Mouse (Mus musculus): Measurements from ENCODE around the gene Mipol1. TPM values are rescaled to one million over a fixed set of nuclear protein-coding genes. Genes with fewer than 3 reads are reported as not detected.

Mipol1 gene
- polyA plus RNA-seq, 1 experiment from 2014 or later = 8.8 TPM

GRCm38 (mm10) chr12:57508938-57509337 lies 278.7 kb downstream of the Mipol1 start:
- WGBS = 28% methylated on average over 11 of the region's 11 CpGs
- Histone ChIP-seq H3K4me1 (replicated peaks; ENCODE audit: control insufficient read depth, insufficient read depth, low read length) (no peaks in the 10 kb centered on the region), H3K4me2 (ENCODE audit: low read depth, low read length, severe bottlenecking) (no peak overlapping the region), H3K36me3 (ENCODE audit: control insufficient read depth, insufficient read depth, low read length) (no peaks in the 10 kb centered on the region), H3K9ac (ENCODE audit: low read length) (no peak overlapping the region), H3K9me3 (ENCODE audit: control insufficient read depth, low read length) (no peaks in the 10 kb centered on the region), H3K4me3 (ENCODE audit: low read depth, low read length) (no peak overlapping the region), H3K27me3 (ENCODE audit: control insufficient read depth, insufficient read depth, low read length) (no peaks in the 10 kb centered on the region), H3K27ac (ENCODE audit: low read depth, low read length) (no peak overlapping the region)
- ATAC-seq (replicated peaks; ENCODE audit: low FRiP score) = no peak
- no peak for DNase-seq (ENCODE audit: low spot score)

- H3K9ac ChIP-seq (ENCODE audit: low read length) = no peak overlapping the region
- WGBS = 79% methylated on average over 4 of the region's 4 CpGs
- no peak for DNase-seq (ENCODE audit: low spot score)
- H3K36me3 ChIP-seq (ENCODE audit: control insufficient read depth, insufficient read depth, low read length) = no peaks in the 10 kb centered on the region
- ATAC-seq (replicated peaks; ENCODE audit: low FRiP score) = no peak
- no peak overlapping the region for H3K4me2 ChIP-seq (ENCODE audit: low read depth, low read length, severe bottlenecking)
- H3K4me3 ChIP-seq (ENCODE audit: low read depth, low read length) = no peak overlapping the region
- no peaks in the 10 kb centered on the region for H3K27me3 ChIP-seq (ENCODE audit: control insufficient read depth, insufficient read depth, low read length)
- no peak overlapping the region for H3K27ac ChIP-seq (ENCODE audit: low read depth, low read length)
- no peaks in the 10 kb centered on the region for H3K4me1 ChIP-seq (replicated peaks; ENCODE audit: control insufficient read depth, insufficient read depth, low read length)
- no peaks in the 10 kb centered on the region for H3K9me3 ChIP-seq (ENCODE audit: control insufficient read depth, low read length)
Measured at GRCm38 (mm10) chr12:57509726-57510125, 279.5 kb downstream of the Mipol1 start.

- Histone ChIP-seq H3K4me1 (replicated peaks; ENCODE audit: control insufficient read depth, insufficient read depth, low read length) (no peaks in the 10 kb centered on the region), H3K9me3 (ENCODE audit: control insufficient read depth, low read length) (no peaks in the 10 kb centered on the region), H3K27ac (ENCODE audit: low read depth, low read length) (no peak overlapping the region), H3K36me3 (ENCODE audit: control insufficient read depth, insufficient read depth, low read length) (no peaks in the 10 kb centered on the region), H3K9ac (ENCODE audit: low read length) (no peak overlapping the region), H3K27me3 (ENCODE audit: control insufficient read depth, insufficient read depth, low read length) (no peaks in the 10 kb centered on the region), H3K4me3 (ENCODE audit: low read depth, low read length) (no peak overlapping the region), H3K4me2 (ENCODE audit: low read depth, low read length, severe bottlenecking) (no peak overlapping the region)
- ATAC-seq (replicated peaks; ENCODE audit: low FRiP score) (no peak), DNase-seq (ENCODE audit: low spot score) (no peak)
- WGBS = 92% methylated on average over 4 of the region's 4 CpGs
Measured at GRCm38 (mm10) chr12:57511127-57511526, 280.9 kb downstream of the Mipol1 start.

- DNase-seq (ENCODE audit: low spot score) (no peak), ATAC-seq (replicated peaks; ENCODE audit: low FRiP score) (no peak)
- H3K4me1 ChIP-seq (replicated peaks; ENCODE audit: control insufficient read depth, insufficient read depth, low read length) = no peaks in the 10 kb centered on the region
- no peak overlapping the region for H3K4me3 ChIP-seq (ENCODE audit: low read depth, low read length)
- no peaks in the 10 kb centered on the region for H3K27me3 ChIP-seq (ENCODE audit: control insufficient read depth, insufficient read depth, low read length)
- no peak overlapping the region for H3K4me2 ChIP-seq (ENCODE audit: low read depth, low read length, severe bottlenecking)
- no peak overlapping the region for H3K27ac ChIP-seq (ENCODE audit: low read depth, low read length)
- H3K36me3 ChIP-seq (ENCODE audit: control insufficient read depth, insufficient read depth, low read length) = no peaks in the 10 kb centered on the region
- WGBS = 92% methylated on average over 5 of the region's 5 CpGs
- H3K9ac ChIP-seq (ENCODE audit: low read length) = no peak overlapping the region
- no peaks in the 10 kb centered on the region for H3K9me3 ChIP-seq (ENCODE audit: control insufficient read depth, low read length)
Measured at GRCm38 (mm10) chr12:57511560-57511959, 281.3 kb downstream of the Mipol1 start.

GRCm38 (mm10) chr12:57514552-57514951 lies 284.3 kb downstream of the Mipol1 start:
- DNase-seq (ENCODE audit: low spot score) = no peak
- Histone ChIP-seq H3K9ac (ENCODE audit: low read length) (no peak overlapping the region), H3K9me3 (ENCODE audit: control insufficient read depth, low read length) (no peaks in the 10 kb centered on the region)

GRCm38 (mm10) chr12:57515702-57516377 lies 285.6 kb downstream of the Mipol1 start:
- H3K4me1 ChIP-seq (replicated peaks; ENCODE audit: control insufficient read depth, insufficient read depth, low read length) = no peaks in the 10 kb centered on the region
- no peaks in the 10 kb centered on the region for H3K27me3 ChIP-seq (ENCODE audit: control insufficient read depth, insufficient read depth, low read length)
- no peak overlapping the region for H3K4me2 ChIP-seq (ENCODE audit: low read depth, low read length, severe bottlenecking)
- ATAC-seq (replicated peaks; ENCODE audit: low FRiP score) (no peak), DNase-seq (ENCODE audit: low spot score) (no peak)
- H3K36me3 ChIP-seq (ENCODE audit: control insufficient read depth, insufficient read depth, low read length) = no peaks in the 10 kb centered on the region
- no peak overlapping the region for H3K4me3 ChIP-seq (ENCODE audit: low read depth, low read length)
- no peak overlapping the region for H3K27ac ChIP-seq (ENCODE audit: low read depth, low read length)
- H3K9ac ChIP-seq (ENCODE audit: low read length) = no peak overlapping the region
- H3K9me3 ChIP-seq (ENCODE audit: control insufficient read depth, low read length) = no peaks in the 10 kb centered on the region
- WGBS = 46% methylated on average over 12 of the region's 12 CpGs

More at GRCm38 (mm10) chr12:57514552-57514951, 284.3 kb downstream of the Mipol1 start:
- Histone ChIP-seq H3K4me3 (ENCODE audit: low read depth, low read length) (no peak overlapping the region), H3K27ac (ENCODE audit: low read depth, low read length) (no peak overlapping the region), H3K4me1 (replicated peaks; ENCODE audit: control insufficient read depth, insufficient read depth, low read length) (no peaks in the 10 kb centered on the region), H3K27me3 (ENCODE audit: control insufficient read depth, insufficient read depth, low read length) (no peaks in the 10 kb centered on the region), H3K4me2 (ENCODE audit: low read depth, low read length, severe bottlenecking) (no peak overlapping the region), H3K36me3 (ENCODE audit: control insufficient read depth, insufficient read depth, low read length) (no peaks in the 10 kb centered on the region)
- WGBS = 38% methylated on average over 1 of the region's 1 CpGs
- ATAC-seq (replicated peaks; ENCODE audit: low FRiP score) = no peak

- DNase-seq (ENCODE audit: low spot score) (no peak), ATAC-seq (replicated peaks; ENCODE audit: low FRiP score) (no peak)
- H3K4me3 ChIP-seq (ENCODE audit: low read depth, low read length) = no peak overlapping the region
- H3K9me3 ChIP-seq (ENCODE audit: control insufficient read depth, low read length) = no peaks in the 10 kb centered on the region
- peaks cover 26% of the 10 kb centered on the region for H3K27me3 ChIP-seq (ENCODE audit: control insufficient read depth, insufficient read depth, low read length)
- H3K9ac ChIP-seq (ENCODE audit: low read length) = no peak overlapping the region
- no peak overlapping the region for H3K27ac ChIP-seq (ENCODE audit: low read depth, low read length)
- 0 out of 2 replicates have a peak, but pooled peaks cover 2% of the 10 kb centered on the region for H3K4me1 ChIP-seq (replicated peaks; ENCODE audit: control insufficient read depth, insufficient read depth, low read length)
- WGBS = 84% methylated on average over 4 of the region's 4 CpGs
- no peak overlapping the region for H3K4me2 ChIP-seq (ENCODE audit: low read depth, low read length, severe bottlenecking)
- no peaks in the 10 kb centered on the region for H3K36me3 ChIP-seq (ENCODE audit: control insufficient read depth, insufficient read depth, low read length)
Measured at GRCm38 (mm10) chr12:57528335-57528734, 298.1 kb downstream of the Mipol1 start.

GRCm38 (mm10) chr12:57530474-57530873 lies 300.2 kb downstream of the Mipol1 start:
- H3K9me3 ChIP-seq (ENCODE audit: control insufficient read depth, low read length) = no peaks in the 10 kb centered on the region
- peaks cover 5% of the 10 kb centered on the region; the same call in 1 of the 2 replicates for H3K4me1 ChIP-seq (replicated peaks; ENCODE audit: control insufficient read depth, insufficient read depth, low read length)
- peaks cover 45% of the 10 kb centered on the region for H3K27me3 ChIP-seq (ENCODE audit: control insufficient read depth, insufficient read depth, low read length)
- peak; percentile 81 for ATAC-seq (replicated peaks; ENCODE audit: low FRiP score)
- H3K4me2 ChIP-seq (ENCODE audit: low read depth, low read length, severe bottlenecking) = no peak overlapping the region
- H3K9ac ChIP-seq (ENCODE audit: low read length) = no peak overlapping the region
- DNase-seq (ENCODE audit: low spot score) = peak; percentile 74
- under 1% methylated on average over 9 of the region's 9 CpGs for WGBS
- H3K27ac ChIP-seq (ENCODE audit: low read depth, low read length) = no peak overlapping the region
- H3K36me3 ChIP-seq (ENCODE audit: control insufficient read depth, insufficient read depth, low read length) = no peaks in the 10 kb centered on the region
- no peak overlapping the region for H3K4me3 ChIP-seq (ENCODE audit: low read depth, low read length)

- peaks cover 69% of the 10 kb centered on the region for H3K27me3 ChIP-seq (ENCODE audit: control insufficient read depth, insufficient read depth, low read length)
- ATAC-seq (replicated peaks; ENCODE audit: low FRiP score) = no peak
- H3K36me3 ChIP-seq (ENCODE audit: control insufficient read depth, insufficient read depth, low read length) = no peaks in the 10 kb centered on the region
- no peak overlapping the region for H3K4me3 ChIP-seq (ENCODE audit: low read depth, low read length)
- no peaks in the 10 kb centered on the region for H3K9me3 ChIP-seq (ENCODE audit: control insufficient read depth, low read length)
- no peak overlapping the region for H3K9ac ChIP-seq (ENCODE audit: low read length)
- no peak overlapping the region for H3K27ac ChIP-seq (ENCODE audit: low read depth, low read length)
- H3K4me2 ChIP-seq (ENCODE audit: low read depth, low read length, severe bottlenecking) = peak overlapping the region; percentile 38
- WGBS = 0% methylated on average over 5 of the region's 6 CpGs
- DNase-seq (ENCODE audit: low spot score) = peak; percentile 57
- H3K4me1 ChIP-seq (replicated peaks; ENCODE audit: control insufficient read depth, insufficient read depth, low read length) = peaks cover 14% of the 10 kb centered on the region; the same call in 1 of the 2 replicates
Measured at GRCm38 (mm10) chr12:57534517-57534878, 304.3 kb downstream of the Mipol1 start.

Measured in forebrain, embryonic 11.5 days (tissue).